Mouse (Mus musculus): ENCODE results near the gene Gm10413. TPM values are rescaled to one million over a fixed set of nuclear protein-coding genes. Genes with fewer than 3 reads are reported as not detected.
"Not testable (repeated sequence)": the region's sequence is repeated elsewhere in the genome, so short reads cannot be mapped to it uniquely, and the experiment has no call there.

Gene Gm10413
- total RNA-seq (2021), result not detected in 2 replicates
- long read RNA-seq, experiment 1, result 0 reads
- long read RNA-seq, experiment 2, result 0 reads

DNA sequence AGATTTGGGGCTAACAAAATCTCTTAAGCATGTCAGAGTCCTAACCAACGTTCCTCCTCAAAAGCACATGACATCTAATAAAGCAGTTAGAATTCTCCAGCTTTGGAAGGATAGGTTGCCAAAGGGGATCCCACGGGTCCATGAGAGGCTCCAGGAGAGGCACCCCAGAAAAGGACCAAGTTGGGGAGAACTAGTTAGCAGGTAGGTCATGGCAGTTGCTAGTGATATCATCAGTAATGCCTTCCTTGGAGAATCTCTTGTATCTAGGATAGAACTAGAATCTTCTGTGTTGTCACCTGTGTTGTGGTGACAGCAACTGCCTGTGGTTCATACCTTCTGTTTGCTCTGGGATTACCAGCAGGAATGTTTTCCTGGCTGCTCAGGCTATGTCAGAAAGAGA lies at the start of gene Gm10413:
TSS of gene Gm10413 (plus strand) at position 301 of the 400 bp plus-strand sequence.
- not testable (repeated sequence) for DNase-seq

DNA sequence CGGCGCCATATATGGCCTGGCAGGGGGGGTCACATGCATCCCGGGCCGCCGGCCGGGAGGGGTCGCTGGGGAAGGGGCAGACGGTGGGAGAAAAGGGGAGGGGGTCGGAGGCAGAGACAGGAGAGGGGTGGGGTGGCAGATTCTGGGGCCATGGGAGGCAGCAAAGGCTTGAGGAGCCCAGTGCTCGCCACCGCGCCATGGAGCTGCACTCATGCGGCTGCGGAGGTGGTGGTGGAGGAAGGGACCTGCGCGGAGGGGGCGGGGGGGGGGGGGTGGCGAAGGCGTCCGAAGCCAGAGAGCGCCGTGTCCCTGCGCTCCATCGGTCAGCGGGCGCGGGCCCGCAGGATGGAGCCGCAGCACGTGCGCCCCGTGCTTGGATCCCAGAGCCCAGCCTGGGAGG lies 17.4 kb downstream of the Gm10413 start, which contains the start of gene Gm10409:
TSS of gene Gm10409 (plus strand) at position 301 of the 400 bp plus-strand sequence.
- DNase-seq, result not testable (repeated sequence)

DNA sequence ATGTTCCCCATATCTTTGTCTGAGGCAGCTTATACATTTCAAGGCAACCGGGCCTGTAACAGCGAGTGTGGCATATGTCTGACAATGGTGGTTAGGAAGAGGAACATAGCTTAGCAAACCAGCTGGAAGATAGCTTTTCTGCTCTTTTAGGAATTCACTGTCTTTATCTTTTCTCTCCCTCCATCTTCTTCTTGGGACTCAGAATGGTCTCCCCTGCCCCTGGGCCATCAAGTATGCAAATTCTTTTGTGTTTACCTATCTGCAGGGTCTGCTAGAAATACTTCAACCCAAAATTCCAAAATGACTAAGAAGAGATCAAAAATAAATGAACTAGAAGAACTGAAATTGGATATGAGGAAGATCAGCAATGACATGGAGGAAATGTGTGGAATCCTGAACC lies 32.9 kb downstream of the Gm10413 start, which contains the start of gene Gm3005:
TSS of gene Gm3005 (plus strand) at position 301 of the 400 bp plus-strand sequence.
- DNase-seq, result not testable (repeated sequence)

DNA sequence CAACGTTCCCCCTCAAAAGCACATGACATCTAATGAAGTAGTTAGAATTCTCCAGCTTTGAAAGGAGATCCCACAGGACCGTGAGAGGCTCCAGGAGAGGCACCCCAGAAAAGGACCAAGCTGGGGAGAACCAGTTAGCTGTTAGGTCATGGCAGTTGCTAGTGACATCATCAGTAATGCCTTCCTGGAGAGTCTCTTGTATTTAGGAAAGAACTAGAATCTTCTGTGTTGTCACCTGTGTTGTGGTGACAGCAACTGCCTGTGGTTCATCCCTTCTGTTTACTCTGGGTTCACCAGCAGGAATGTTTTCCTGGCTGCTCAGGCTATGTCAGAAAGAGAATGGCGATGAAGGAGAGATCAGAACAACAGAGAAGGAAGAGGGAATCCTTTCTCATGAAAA lies 54.2 kb downstream of the Gm10413 start, which contains the start of gene Gm10408:
TSS of gene Gm10408 (plus strand) at position 301 of the 400 bp plus-strand sequence.
- not testable (repeated sequence) for DNase-seq

Other genes starting within 250 kb of the Gm10413 start
- gene Gm5795, start 206.8 kb upstream of the Gm10413 start, total RNA-seq (2021), result not detected in 2 replicates
- 1.7 and 2.6 TPM in 2 replicates for gene D830030K20Rik, start 186.6 kb upstream of the Gm10413 start, total RNA-seq (2021)
- not detected in 2 replicates for gene Gm2956, start 62.5 kb upstream of the Gm10413 start, total RNA-seq (2021)
- gene Gm10409, start 17.5 kb downstream of the Gm10413 start, total RNA-seq (2021), result 0.44 and 0.53 TPM in 2 replicates
- gene Gm3005, start 33.0 kb downstream of the Gm10413 start, total RNA-seq (2021), result 0.19 TPM in 1 of 2 replicates, not detected in the other
- not detected in 2 replicates for gene Gm10408, start 54.3 kb downstream of the Gm10413 start, total RNA-seq (2021)
- not detected in 2 replicates for gene Gm3012, start 239.4 kb downstream of the Gm10413 start, total RNA-seq (2021)

Measured in adrenal gland, postnatal 14 days (tissue).